Mouse (Mus musculus) layer of hippocampus, adult 2 months (tissue): ENCODE measurements around the gene Abl1. TPM values are rescaled to one million over a fixed set of nuclear protein-coding genes. Genes with fewer than 3 reads are reported as not detected.

Source experiments
- DNase-seq, 2 experiments: peaks; one replicate each; pipeline ENCODE4 v3.0.0; 2022; ENCODE audit warnings: low spot score in 2 of 2
- H3K27ac ChIP-seq: fragments of 200-600 bp; 2 replicates; pipeline ENCODE4 v1.8.1; 2022
- H3K4me3 ChIP-seq: fragments of 200-600 bp; 2 replicates; pipeline ENCODE4 v1.8.1; 2022; ENCODE audit warnings: mild to moderate bottlenecking
- CTCF ChIP-seq: fragments of 200-600 bp; conservative IDR thresholded peaks from 2 replicates; pipeline ENCODE4 v1.8.1; 2022; ENCODE audit warnings: antibody characterized with exemption, mild to moderate bottlenecking, moderate library complexity
- total RNA-seq, 2 experiments: library from RNA; stranded (reverse); gene quantifications; 2 replicates each; pipeline ENCODE4 v1.2.3; 2021

The Abl1 gene
- total RNA-seq, 2 experiments from 2014 or later = 44.1 to 44.7 TPM

- TF ChIP-seq CTCF = no peak
- no peak for DNase-seq
- Histone ChIP-seq H3K4me3 (peak overlapping the region; percentile 65), H3K27ac (peak overlapping the region; percentile 92)
Measured at GRCm38 (mm10) chr2:31761115-31761531, 72.9 kb downstream of the Abl1 start.

- peak overlapping the region; percentile 92 for H3K27ac ChIP-seq
- H3K4me3 ChIP-seq = peak overlapping the region; percentile 65
- DNase-seq = no peak
- no peak for TF ChIP-seq CTCF
Measured at GRCm38 (mm10) chr2:31761585-31761984, 73.4 kb downstream of the Abl1 start.

GRCm38 (mm10) chr2:31762155-31762554 is 74.0 kb downstream of the Abl1 start:
- TF ChIP-seq CTCF = no peak
- DNase-seq = no peak
- H3K4me3 ChIP-seq = no peak overlapping the region
- H3K27ac ChIP-seq = peak overlapping the region; percentile 74

GRCm38 (mm10) chr2:31762853-31763252 is 74.7 kb downstream of the Abl1 start:
- TF ChIP-seq CTCF = no peak
- Histone ChIP-seq H3K27ac (peak overlapping the region; percentile 74), H3K4me3 (no peak overlapping the region)
- DNase-seq = no peak

GRCm38 (mm10) chr2:31763271-31763670 is 75.1 kb downstream of the Abl1 start:
- Histone ChIP-seq H3K4me3 (no peak overlapping the region), H3K27ac (peak overlapping the region; percentile 74)
- TF ChIP-seq CTCF = no peak
- DNase-seq = no peak

GRCm38 (mm10) chr2:31767104-31767503 is 78.9 kb downstream of the Abl1 start:
- TF ChIP-seq CTCF = no peak
- peak overlapping the region; percentile 32; the same call in 1 of the 2 replicates for H3K27ac ChIP-seq
- no peak overlapping the region for H3K4me3 ChIP-seq
- DNase-seq = no peak

GRCm38 (mm10) chr2:31767815-31768214 is 79.6 kb downstream of the Abl1 start:
- DNase-seq = no peak
- no peak for TF ChIP-seq CTCF

GRCm38 (mm10) chr2:31769115-31769514 is 80.9 kb downstream of the Abl1 start:
- Histone ChIP-seq H3K4me3 (no peak overlapping the region; the same call in 1 of the 2 replicates), H3K27ac (peak overlapping the region; percentile 87)
- no peak for TF ChIP-seq CTCF
- no peak for DNase-seq

More at GRCm38 (mm10) chr2:31767815-31768214, 79.6 kb downstream of the Abl1 start:
- H3K27ac ChIP-seq = peak overlapping the region; percentile 32; the same call in 1 of the 2 replicates
- H3K4me3 ChIP-seq = no peak overlapping the region

GRCm38 (mm10) chr2:31769631-31770111 is 81.5 kb downstream of the Abl1 start:
- TF ChIP-seq CTCF = no peak
- no peak overlapping the region for H3K4me3 ChIP-seq
- no peak for DNase-seq
- H3K27ac ChIP-seq = peak overlapping the region; percentile 87

GRCm38 (mm10) chr2:31770781-31771441 is 82.7 kb downstream of the Abl1 start:
- no peak for DNase-seq
- Histone ChIP-seq H3K4me3 (no peak overlapping the region; the same call in 1 of the 2 replicates), H3K27ac (peak overlapping the region; percentile 87)
- no peak; the same call in 1 of the 2 replicates for TF ChIP-seq CTCF

GRCm38 (mm10) chr2:31776479-31776878 is 88.3 kb downstream of the Abl1 start:
- no peak overlapping the region for H3K27ac ChIP-seq
- no peak for DNase-seq
- H3K4me3 ChIP-seq = no peak overlapping the region
- TF ChIP-seq CTCF = no peak

- H3K27ac ChIP-seq = no peak overlapping the region
- no peak for TF ChIP-seq CTCF
- DNase-seq = no peak
- H3K4me3 ChIP-seq = no peak overlapping the region
Measured at GRCm38 (mm10) chr2:31779258-31779657, 91.1 kb downstream of the Abl1 start.

- no peak for DNase-seq
- peak; percentile 74 for TF ChIP-seq CTCF
- peak overlapping the region; percentile 43; the same call in 1 of the 2 replicates for H3K27ac ChIP-seq
- no peak overlapping the region for H3K4me3 ChIP-seq
Measured at GRCm38 (mm10) chr2:31782958-31783602, 94.9 kb downstream of the Abl1 start.
